Mouse (Mus musculus) embryonic facial prominence, embryonic 14.5 days (tissue): ENCODE measurements around the gene Pigg. TPM values are rescaled to one million over a fixed set of nuclear protein-coding genes. Genes with fewer than 3 reads are reported as not detected.
A peak's percentile ranks its signal among the peaks of the same experiment; 100 is the strongest.

Source experiments
- ATAC-seq: fragments of 200-750 bp; cut with Nextera tagmentation; 2 replicates; pipeline ENCODE4 v1.8.0; 2017; ENCODE audit warnings: low read depth, moderate number of reproducible peaks, moderate TSS enrichment
- DNase-seq: peaks from one replicate; pipeline ENCODE4 v3.0.0-alpha.2; 2015; ENCODE audit warnings: low spot score
- H3K27ac ChIP-seq: fragments of 300-500 bp; sonication (generic); replicated peaks from 2 replicates; pipeline ENCODE4 v1.5.1; 2014; ENCODE audit warnings: low read depth, mild to moderate bottlenecking, low read length, moderate library complexity
- H3K27me3 ChIP-seq: fragments of 300-500 bp; sonication (generic); replicated peaks from 2 replicates; pipeline ENCODE4 v1.6.1; 2014; ENCODE audit warnings: low read length; ENCODE audit not compliant: control insufficient read depth, insufficient read depth
- H3K36me3 ChIP-seq: fragments of 300-500 bp; sonication (generic); 2 replicates; pipeline ENCODE4 v1.6.1; 2014; ENCODE audit warnings: low read length, mixed read lengths; ENCODE audit not compliant: control insufficient read depth, insufficient read depth
- H3K4me1 ChIP-seq: fragments of 300-500 bp; sonication (generic); 2 replicates; pipeline ENCODE4 v1.6.1; 2014; ENCODE audit warnings: antibody characterized with exemption, low read length; ENCODE audit not compliant: control insufficient read depth, insufficient read depth
- H3K4me2 ChIP-seq: fragments of 300-500 bp; sonication (generic); 2 replicates; pipeline ENCODE4 v1.6.1; 2014; ENCODE audit warnings: low read depth, mild to moderate bottlenecking, low read length, moderate library complexity, mixed read lengths
- H3K4me3 ChIP-seq: fragments of 300-500 bp; sonication (generic); 2 replicates; pipeline ENCODE4 v1.5.1; 2014; ENCODE audit warnings: low read depth, mild to moderate bottlenecking, low read length
- H3K9ac ChIP-seq: fragments of 300-500 bp; sonication (generic); 2 replicates; pipeline ENCODE4 v1.6.1; 2014; ENCODE audit warnings: low read depth, mild to moderate bottlenecking, low read length, moderate library complexity, mixed read lengths
- H3K9me3 ChIP-seq: fragments of 300-500 bp; sonication (generic); 2 replicates; pipeline ENCODE4 v1.6.1; 2016; ENCODE audit warnings: low read length; ENCODE audit not compliant: control insufficient read depth
- WGBS: fragments of 180-500 bp; shearing (Covaris S2); extraction: QIAGEN DNeasy Blood & Tissue Kit; methylation state at CpG from one replicate; pipeline ENCODE4 v1.1.7; 2014; 5-methylcytosine and 5-hydroxymethylcytosine counted together
- polyA plus RNA-seq: library from polyadenylated mRNA; unstranded; fragments of >200 nt; fragmentation: Nextera tagmentation; extraction: Ambion mirVana; gene quantifications from 2 replicates; pipeline ENCODE4 v1.2.1, GENCODE M21; 2014

Gene Pigg
- polyA plus RNA-seq, 1 experiment from 2014 or later, result 1.9 TPM

DNA sequence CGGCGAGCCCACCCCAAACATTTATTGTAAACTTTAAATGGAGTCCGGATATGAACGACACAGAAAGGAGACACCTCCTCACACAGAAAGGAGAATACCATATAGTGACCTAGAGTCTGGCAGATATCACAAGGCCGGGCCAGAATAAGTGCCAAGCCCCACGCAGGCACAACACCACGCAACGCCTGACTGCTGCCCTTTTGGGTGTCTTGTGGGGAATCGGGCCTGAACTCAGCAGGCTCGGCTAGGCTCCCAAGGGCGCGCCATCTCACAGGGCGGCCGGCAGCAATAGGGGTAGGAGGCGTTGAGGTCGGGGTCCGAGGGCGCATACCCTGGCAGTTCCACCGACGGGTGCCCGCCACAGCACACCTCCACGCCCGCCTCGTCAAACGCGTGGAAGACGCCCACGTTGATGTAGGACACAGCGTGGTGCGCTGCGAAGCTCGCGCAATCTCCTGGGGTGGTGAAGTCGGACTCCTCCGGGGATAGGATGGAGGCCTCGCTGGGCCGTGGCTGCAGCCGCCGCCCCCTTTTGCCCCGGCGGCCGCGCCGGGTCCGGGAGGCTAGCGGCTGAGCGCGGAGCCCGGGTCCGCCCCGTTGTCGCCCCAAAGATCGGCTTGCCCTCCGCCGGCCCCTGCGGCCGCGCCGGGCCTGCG is 54.0 kb downstream of the Pigg start:
- H3K36me3 ChIP-seq, result no peaks in the 10 kb centered on the region
- H3K9ac ChIP-seq, result peak overlapping the region; percentile 56; the same call in 1 of the 2 replicates
- H3K27ac ChIP-seq, result no peak overlapping the region
- WGBS, result 4% methylated on average over 31 of the region's 60 CpGs
- no peak for DNase-seq
- ATAC-seq, result no peak
- peaks cover 80% of the 10 kb centered on the region for H3K27me3 ChIP-seq
- no peaks in the 10 kb centered on the region for H3K9me3 ChIP-seq
- H3K4me2 ChIP-seq, result peak overlapping the region; percentile 97
- peaks cover 5% of the 10 kb centered on the region for H3K4me1 ChIP-seq
- H3K4me3 ChIP-seq, result peak overlapping the region; percentile 55

DNA sequence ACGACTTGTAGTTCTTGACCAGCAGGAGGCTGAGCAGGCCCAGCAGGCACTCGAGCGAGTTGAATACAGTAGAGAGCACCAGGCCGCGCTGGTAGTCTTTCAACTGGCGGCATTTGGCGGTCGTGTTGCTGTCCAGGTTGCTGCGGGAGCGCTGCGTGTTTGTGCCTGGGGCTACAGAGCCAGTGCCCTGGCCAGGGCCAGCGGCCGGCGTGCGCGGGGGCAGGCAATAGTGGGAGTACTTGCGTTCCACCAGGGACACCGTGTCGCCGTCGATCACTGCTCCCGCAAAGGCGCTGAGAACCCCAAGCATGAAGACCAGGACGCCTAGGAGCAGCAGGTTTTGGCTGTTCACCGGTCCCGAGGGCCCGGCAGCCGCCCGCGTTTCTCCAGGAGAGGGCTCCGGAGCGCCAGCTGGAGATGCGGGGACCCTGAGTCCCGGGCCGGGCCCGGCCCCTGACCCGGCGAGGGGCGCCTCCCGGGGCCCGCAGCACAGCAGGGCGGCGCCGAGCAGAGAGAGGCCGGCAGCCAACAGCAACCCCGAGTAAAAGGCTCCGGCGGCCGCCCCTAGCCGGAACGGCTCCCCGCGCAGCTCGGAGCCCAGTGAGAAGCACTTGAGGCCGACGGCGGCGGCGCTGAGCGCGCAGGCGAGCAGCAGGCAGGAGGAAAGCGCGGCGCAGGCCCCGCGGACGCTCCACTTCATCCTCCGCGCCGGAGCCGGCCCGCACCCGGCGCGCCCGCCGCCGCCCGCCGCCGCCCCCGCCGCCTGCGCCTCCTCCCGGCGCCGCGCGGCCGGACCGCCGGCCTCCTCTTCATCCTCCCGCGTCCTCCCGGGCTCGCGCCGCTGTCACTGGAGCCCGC is 54.8 kb downstream of the Pigg start:
- H3K9me3 ChIP-seq, result no peaks in the 10 kb centered on the region
- no peaks in the 10 kb centered on the region for H3K36me3 ChIP-seq
- peak; percentile 41 for ATAC-seq
- H3K4me2 ChIP-seq, result peak overlapping the region; percentile 97
- peak overlapping the region; percentile 55 for H3K4me3 ChIP-seq
- DNase-seq, result peak; percentile 23
- 0% methylated on average over 34 of the region's 100 CpGs for WGBS
- peaks cover 5% of the 10 kb centered on the region for H3K4me1 ChIP-seq
- H3K9ac ChIP-seq, result peak overlapping the region; percentile 56
- peaks cover 86% of the 10 kb centered on the region for H3K27me3 ChIP-seq
- no peak overlapping the region for H3K27ac ChIP-seq

DNA sequence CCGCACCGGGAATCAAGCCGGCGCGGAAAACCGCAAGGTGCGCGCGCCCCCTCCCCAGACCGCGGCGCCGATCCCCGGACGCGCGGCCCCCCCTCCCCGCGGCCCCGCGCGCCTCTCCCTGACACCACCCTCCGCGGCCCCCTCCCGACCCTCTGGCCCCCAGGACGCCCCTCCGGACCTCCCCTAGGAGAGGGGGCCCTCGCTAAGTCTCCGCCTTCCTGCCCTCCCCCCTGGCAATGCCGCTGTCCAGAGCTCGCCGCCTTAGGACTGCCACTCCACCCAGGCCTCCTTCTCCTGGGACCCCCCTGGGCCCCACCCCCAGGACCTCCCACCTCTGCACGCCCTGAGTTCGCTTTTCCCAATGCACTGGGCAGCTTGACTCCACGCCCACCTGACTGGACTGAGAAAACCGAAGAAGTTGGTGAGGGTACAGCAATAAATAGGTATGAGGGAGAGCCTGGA is 55.5 kb downstream of the Pigg start, which contains the start of gene Gm42517:
Gene Gm42517 (minus strand): TSS at position 52 of the 462 bp plus-strand sequence.
- H3K9me3 ChIP-seq, result no peaks in the 10 kb centered on the region
- peak within 1 kb of the TSS; percentile 55 for H3K4me3 ChIP-seq
- peaks cover 5% of the 10 kb centered on the region for H3K4me1 ChIP-seq
- no peak for ATAC-seq
- no peaks in the 10 kb centered on the region for H3K36me3 ChIP-seq
- peaks cover 92% of the 10 kb centered on the region for H3K27me3 ChIP-seq
- H3K9ac ChIP-seq, result peak within 1 kb of the TSS; percentile 56
- peak within 1 kb of the TSS; percentile 97 for H3K4me2 ChIP-seq
- no peak within 1 kb of the TSS for H3K27ac ChIP-seq
- DNase-seq, result no peak
- 0% methylated on average over 8 of the region's 36 CpGs for WGBS

DNA sequence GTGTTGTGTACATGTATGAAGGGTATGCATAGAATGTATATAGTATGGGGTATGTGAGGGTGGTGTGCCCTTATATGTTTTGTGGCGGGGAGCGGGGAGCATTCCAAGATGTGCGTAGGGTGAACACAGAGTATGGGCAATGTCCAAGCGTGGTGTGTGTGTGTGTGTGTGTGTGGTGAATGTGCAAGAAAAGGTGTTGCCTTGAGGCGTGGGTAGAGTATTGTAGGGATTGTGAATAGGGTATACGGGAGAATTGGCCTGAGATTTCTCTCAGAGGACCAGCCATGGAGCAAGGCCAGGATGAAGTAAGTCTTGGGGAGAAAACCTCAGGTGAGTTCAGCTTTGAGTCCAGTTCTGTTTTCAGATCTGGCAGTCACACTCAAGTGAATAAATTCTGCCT is 56.0 kb downstream of the Pigg start:
- 6% methylated on average over 6 of the region's 6 CpGs for WGBS
- H3K4me3 ChIP-seq, result peak overlapping the region; percentile 36
- DNase-seq (no peak), ATAC-seq (no peak)
- H3K9me3 ChIP-seq, result no peaks in the 10 kb centered on the region
- H3K4me1 ChIP-seq, result peaks cover 5% of the 10 kb centered on the region
- peak overlapping the region; percentile 97 for H3K4me2 ChIP-seq
- H3K27ac ChIP-seq, result no peak overlapping the region
- H3K36me3 ChIP-seq, result no peaks in the 10 kb centered on the region
- peaks cover 92% of the 10 kb centered on the region for H3K27me3 ChIP-seq
- no peak overlapping the region for H3K9ac ChIP-seq

DNA sequence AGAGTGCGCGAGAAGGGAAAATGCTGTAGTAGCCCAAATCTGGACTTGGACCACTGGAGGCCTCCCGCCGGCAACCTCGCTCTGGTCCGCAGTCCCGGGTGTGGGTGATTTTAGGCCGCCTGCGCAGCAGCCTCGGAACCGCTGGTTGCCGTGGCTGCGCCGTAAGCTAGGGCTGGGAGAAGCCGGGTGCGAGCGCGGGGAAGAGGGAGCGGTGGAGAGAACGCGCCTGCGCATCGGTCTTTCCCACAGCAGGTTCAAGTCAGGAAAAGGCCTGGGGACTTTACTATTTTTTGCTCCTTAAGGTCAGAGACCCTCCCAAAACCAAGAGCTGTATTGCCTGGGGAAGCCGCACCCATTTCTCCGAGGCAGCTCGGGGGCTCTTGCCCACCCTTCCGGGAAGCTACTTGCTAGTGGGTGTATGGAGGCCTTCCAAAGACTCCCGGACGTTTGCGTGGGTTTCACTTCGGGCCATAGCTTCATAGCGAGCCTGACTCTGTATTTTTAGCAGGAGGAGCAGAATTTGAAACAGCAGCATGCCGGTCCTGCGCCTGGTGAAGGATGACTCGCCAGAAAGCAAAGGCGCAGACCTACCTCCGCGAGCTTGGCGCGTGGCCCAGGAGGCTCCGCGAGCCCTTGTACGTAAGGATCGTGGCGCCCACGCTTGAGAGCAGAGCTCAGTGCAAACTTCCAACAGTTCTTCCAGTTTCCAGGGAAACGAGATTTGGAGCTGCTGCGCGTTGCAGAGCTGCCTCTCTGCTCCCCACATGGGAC is 56.6 kb downstream of the Pigg start:
- Histone ChIP-seq H3K9ac (no peak overlapping the region), H3K36me3 (no peaks in the 10 kb centered on the region), H3K4me1 (peaks cover 5% of the 10 kb centered on the region), H3K9me3 (no peaks in the 10 kb centered on the region), H3K27me3 (peaks cover 93% of the 10 kb centered on the region), H3K4me3 (peak overlapping the region; percentile 36), H3K27ac (no peak overlapping the region), H3K4me2 (peak overlapping the region; percentile 97)
- DNase-seq (peak; percentile 61), ATAC-seq (peak; percentile 31; the same call in 1 of the 2 replicates)
- WGBS, result 1% methylated on average over 40 of the region's 49 CpGs

DNA sequence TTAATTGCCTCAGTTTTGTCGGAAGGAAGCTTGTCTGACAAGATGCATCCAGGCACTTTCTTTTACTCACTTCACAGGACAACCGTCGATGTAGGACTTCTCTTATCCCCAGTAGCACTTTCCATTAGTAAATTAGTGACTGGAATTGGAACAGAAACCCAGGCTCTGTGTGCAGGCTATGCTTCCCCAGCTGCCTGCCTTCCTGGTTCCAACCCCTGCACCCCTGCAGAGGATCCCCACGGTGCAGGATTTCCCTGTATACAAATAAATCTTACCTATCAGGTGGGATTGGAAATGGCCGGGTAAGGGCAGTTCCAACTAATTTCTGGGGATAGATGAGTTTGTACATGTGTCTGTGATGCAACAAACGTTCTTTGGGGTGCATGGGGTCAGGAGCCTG is 57.6 kb downstream of the Pigg start:
- WGBS, result 2% methylated on average over 6 of the region's 6 CpGs

DNA sequence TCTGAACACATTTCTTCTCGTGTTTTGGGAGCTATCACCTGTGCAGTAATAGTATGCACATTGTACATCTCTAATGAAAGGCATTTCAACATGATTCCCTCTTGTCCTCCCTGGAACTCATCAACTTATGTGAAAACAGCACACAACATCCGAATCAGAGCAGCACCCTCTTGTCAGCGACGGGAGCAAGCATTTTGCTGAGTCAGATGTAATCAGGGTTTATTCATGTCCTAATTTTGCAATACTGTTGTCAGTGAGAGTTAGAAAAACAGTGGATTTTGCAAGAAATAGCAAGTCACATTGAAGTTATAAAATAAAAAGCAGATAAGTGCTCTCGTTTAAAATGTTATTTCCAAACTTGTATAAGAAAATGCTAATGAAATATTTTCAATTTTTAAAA is 61.7 kb downstream of the Pigg start:
- no peak overlapping the region for H3K4me3 ChIP-seq
- H3K9me3 ChIP-seq, result no peaks in the 10 kb centered on the region
- DNase-seq (no peak), ATAC-seq (no peak)
- 64% methylated on average over 5 of the region's 5 CpGs for WGBS
- no peaks in the 10 kb centered on the region for H3K4me1 ChIP-seq
- H3K4me2 ChIP-seq, result no peak overlapping the region
- no peak overlapping the region for H3K9ac ChIP-seq
- H3K36me3 ChIP-seq, result no peaks in the 10 kb centered on the region
- H3K27ac ChIP-seq, result no peak overlapping the region
- H3K27me3 ChIP-seq, result peaks cover 46% of the 10 kb centered on the region

More for the DNA sequence above, 57.6 kb downstream of the Pigg start:
- no peak for DNase-seq
- peaks cover 85% of the 10 kb centered on the region for H3K27me3 ChIP-seq
- no peaks in the 10 kb centered on the region for H3K9me3 ChIP-seq
- no peak overlapping the region for H3K4me3 ChIP-seq
- no peak overlapping the region for H3K9ac ChIP-seq
- no peaks in the 10 kb centered on the region for H3K36me3 ChIP-seq
- no peak overlapping the region for H3K27ac ChIP-seq
- no peak for ATAC-seq
- H3K4me1 ChIP-seq, result peaks cover 5% of the 10 kb centered on the region
- H3K4me2 ChIP-seq, result no peak overlapping the region

GRCm38 (mm10) chr5:108376059-108376458 is 63.6 kb downstream of the Pigg start:
- 57% methylated on average over 1 of the region's 1 CpGs for WGBS
- Histone ChIP-seq H3K9me3 (no peaks in the 10 kb centered on the region), H3K4me3 (no peak overlapping the region), H3K4me1 (no peaks in the 10 kb centered on the region), H3K27me3 (peaks cover 27% of the 10 kb centered on the region), H3K36me3 (no peaks in the 10 kb centered on the region), H3K27ac (no peak overlapping the region), H3K9ac (no peak overlapping the region), H3K4me2 (no peak overlapping the region)
- ATAC-seq (no peak), DNase-seq (no peak)
